Mouse (Mus musculus) cerebellum, adult 11-12 months (tissue): ENCODE results near the gene Tars2.

Experiments used
- DNase-seq: peaks from one replicate; pipeline ENCODE4 v3.0.0; 2022

Gene Tars2

DNA sequence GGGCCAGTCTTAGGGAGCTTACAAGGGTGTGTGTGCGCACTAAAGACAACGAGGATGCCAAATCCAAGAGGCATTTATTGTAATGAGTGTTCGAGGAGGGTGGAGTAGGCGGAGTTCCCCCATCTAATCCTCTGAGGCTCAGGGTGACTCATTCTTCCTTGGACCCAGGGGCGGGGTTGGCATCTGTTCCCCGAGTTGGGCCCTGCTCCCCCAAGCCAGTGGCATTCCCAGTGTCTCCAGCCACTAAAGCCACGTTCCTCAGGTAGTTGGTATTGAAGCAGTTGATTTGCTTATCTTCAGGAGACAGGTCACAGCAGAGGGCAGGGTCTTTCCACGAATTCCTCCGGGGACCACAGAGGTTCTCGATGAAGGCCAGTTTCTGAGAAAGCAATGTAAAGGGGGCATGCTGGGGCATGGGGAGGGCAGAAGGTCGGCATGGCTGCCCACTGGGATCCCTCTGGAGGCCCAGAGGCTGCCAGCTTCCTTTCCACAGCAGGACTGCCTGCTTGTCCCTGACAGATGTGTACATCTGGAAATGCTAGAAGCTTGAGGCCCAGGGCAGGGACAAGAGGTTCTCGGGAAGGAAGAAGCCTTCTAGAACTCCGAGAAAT lies 25.8 kb downstream of the Tars2 start:
- no peak for DNase-seq

DNA sequence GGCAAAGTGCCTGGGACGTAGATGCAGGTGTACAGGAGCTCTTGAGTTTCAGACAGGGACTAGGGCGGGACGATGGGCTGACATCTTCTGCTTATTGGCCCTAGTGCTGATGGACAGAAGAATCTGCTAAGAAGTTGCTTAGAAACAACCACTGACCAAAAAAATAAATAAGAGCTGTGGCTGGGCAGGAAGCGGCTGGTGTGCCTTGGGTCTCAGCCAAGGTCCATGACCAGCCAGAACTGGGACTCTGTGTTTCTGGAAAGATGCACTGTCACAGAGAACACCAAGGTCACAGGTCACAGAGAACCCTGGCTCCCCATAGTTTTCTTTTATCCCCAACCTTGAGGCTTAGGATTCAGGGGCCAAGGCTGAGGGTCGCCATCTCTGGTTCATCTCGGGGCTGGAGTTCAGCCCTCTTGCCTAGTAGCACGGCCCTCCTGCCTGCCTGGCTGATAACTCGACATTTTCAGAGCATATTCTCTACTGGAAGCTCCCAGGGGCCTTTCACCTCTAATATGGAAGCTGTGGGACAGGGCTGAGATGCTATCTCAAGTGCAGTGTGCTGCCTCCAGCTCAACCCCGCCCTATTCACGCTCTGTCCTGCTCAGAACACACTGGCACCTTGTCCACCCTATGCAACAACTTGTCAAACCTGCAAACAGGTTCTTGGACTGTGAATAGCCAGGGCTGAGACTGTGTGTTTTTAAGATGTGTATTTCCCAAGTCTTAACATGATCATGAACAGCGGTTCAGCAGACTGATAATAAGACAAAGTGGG lies 27.1 kb downstream of the Tars2 start:
- no peak for DNase-seq

DNA sequence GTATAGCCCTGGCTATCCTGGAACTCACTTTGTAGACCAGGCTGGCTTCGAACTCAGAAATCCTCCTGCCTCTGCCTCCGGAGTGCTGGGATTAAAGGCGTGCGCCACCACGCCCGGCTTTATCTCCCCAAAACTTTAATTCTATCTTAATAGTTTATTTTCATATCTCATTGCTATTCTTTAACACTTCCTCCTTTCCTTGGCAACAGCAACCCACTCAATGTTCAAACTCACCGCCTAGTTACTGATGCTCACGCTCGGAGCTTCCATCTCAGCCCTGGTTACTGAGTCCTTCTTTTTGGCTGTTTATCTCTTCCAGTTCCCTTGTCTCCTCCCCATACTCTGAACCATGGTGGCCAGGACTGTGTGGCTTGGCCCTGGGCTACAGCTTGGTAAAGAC lies 27.7 kb downstream of the Tars2 start:
- no peak for DNase-seq

DNA sequence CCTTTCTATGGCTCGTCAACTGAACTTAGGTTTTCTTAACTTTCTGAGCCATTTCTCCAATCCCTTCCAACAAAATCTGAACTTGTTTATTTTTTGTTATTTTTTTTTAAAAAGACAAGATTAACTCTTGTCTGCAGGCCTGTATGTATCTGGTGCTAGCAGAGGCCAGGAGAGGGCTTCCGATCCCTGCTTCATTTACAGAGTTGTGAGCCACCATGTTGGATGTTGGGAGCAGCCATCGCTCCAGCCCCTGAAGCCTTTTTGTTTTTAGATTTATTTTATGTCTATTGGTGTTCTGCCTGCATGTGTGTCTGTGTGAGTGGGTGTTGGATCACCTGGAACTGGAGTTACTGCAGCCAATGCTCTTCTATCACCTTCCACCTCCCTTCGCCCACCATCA lies 28.2 kb downstream of the Tars2 start:
- no peak for DNase-seq

DNA sequence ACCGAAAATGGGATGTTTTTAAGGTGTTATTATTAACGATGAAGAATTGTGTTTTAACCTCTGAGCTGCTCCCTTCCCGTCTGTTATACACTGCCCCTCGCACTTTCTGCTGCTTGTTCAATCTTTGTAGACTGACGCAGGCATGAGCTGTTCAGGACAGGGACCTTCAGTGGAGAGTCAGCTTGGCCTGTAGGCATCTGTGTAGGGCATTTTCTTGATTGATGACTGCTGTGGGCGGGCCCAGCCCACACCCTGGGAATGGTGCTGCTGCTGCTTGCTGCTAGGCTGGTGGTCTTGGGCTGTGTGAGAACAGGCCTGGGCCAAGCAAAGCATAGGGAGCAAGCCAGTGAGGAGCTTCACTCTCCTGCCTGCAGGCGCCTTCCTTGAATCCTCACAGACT lies 29.6 kb downstream of the Tars2 start:
- no peak for DNase-seq

DNA sequence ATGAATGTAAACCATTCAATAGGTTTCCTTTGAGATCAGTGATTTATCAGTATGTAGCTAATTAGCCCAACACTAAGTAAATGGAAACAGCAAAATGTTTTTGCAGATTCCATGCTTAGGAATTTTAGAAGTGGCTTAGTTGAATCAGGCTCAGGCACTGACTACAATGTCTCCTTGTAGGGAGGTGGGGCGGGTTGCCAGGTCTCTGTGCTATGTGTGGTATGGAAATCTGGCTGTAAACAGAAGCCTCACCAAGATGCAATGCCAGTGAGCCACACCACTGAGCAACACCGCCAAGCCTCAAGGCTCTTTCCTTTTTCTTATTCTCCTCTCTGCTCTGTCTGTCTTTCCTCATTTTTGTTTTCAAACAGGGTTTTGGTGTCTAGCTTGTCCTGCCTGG lies 31.1 kb downstream of the Tars2 start:
- no peak for DNase-seq

DNA sequence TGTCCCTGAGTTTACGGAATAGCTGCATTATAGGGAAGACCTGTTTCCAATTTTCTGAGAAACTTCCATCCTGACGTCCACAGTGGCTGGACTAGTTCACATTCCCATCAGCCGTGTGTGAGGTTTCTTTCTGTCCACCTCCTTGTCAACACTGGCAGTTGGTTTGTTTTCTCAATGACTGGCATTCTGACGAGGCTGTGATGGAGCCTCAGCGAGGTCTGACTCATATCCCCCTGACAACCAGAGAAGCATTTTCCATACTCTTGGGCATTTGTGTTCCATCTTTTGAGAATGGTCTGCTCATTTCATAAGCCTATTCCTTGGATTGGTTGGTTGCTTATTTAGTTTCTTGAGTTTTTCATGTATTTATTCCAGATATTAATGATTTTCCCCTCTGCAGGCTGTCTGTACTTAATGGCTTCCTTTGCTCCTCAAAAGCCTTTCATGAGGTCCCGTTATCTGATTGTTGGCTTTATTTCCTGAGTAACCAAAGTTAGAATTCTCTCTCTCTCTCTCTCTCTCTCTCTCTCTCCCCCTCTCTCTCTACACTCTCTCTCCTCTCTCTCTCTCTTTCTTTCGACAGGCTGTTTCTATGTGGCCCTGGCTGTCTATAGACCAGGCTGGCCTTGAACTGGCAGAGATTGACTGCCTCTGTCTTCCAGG lies 33.2 kb downstream of the Tars2 start:
- DNase-seq: no peak

DNA sequence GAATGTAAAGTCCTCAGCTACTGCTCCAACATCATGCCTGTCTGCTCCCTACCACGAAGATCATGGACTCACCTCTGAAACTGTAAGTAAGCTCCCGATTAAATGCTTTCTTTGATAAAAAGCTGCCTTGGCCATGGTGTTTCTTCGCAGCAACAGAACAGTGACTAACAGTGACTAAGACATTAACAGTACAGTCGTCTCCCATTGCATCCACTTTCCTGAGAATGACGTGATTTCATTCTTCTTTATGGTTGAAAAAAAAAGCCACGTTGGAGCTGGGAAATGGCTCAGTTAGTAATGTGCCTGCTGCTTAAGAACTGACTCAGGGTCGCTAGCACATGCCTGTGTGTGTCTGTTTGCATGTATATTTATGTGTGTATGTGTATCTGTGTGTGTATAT lies 34.1 kb downstream of the Tars2 start:
- no peak for DNase-seq

DNA sequence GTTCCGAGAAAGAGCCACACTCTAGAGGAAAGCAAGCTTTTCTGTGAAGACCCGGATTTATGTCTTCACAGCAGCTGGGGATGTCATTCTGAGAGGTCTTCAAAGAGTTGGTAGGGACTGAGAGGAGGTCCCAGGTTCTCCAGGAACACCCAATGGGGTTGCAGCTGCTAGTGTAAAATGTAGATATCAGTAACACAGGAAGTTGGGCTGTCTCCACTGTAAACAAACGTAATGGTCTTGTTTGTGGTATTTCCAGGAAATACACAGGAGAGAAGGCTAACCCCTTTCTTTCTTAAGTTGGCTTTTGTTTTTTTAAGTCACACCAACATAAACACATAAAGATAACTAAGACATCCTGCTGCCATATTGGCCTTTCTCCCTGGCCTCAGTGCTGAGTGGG lies 37.6 kb downstream of the Tars2 start:
- DNase-seq: no peak

DNA sequence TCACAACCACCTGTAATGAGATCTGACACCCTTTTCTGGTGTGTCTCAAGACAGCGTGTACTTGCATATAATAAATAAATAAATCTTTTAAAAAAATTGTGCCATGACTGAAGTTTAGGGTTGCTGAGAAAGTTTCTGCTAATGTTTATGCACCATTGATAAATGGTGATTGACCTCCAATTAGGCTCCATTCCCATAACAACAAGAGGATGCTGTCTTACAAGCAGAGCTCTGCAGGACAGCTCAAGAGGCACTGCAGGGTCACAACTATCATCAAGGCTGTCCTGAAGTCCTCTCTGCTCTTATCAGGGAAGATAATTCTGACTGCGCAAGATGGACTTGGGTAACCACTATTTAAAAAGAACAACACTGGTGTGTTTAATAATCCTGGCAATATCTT lies 41.9 kb downstream of the Tars2 start:
- DNase-seq: no peak

DNA sequence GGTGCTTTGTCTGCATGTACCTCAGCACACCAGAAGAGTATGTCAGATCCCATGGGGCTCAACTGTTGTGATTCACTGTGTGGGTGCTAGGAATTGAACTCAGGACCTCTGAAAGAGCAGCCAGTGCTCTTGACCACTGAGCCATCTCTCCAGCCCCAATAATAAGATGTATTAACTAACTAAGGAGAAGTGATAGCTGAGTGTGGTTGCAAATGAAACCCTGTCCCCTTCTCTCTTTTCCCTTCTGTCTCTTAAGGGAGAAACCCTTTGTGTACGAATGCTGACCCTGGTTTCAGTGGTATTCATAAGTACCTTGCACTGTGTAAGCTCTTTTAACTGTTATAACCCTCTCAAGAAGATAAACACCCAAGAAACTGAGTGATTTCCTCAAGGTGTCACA lies 43.9 kb downstream of the Tars2 start:
- no peak for DNase-seq

DNA sequence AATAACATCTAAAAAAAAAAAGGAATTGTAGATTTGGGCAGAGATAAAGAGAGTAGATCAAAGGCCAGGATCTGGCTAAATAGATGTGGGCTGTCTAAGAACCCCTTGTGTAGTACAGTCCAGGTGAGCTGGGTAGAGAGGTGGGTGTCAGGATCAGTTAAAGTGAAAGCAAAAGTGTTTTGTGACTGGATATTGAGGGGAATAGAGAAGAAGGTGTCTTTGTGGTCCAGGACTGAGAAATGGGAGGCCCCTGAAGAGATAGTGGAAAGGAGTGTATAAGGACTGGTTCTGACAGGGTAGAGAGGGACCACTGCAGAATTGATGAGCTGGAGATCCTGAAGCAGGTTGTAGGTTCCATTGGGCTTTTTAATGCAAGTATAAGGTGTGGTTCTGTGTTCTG lies 50.0 kb downstream of the Tars2 start:
- no peak for DNase-seq

DNA sequence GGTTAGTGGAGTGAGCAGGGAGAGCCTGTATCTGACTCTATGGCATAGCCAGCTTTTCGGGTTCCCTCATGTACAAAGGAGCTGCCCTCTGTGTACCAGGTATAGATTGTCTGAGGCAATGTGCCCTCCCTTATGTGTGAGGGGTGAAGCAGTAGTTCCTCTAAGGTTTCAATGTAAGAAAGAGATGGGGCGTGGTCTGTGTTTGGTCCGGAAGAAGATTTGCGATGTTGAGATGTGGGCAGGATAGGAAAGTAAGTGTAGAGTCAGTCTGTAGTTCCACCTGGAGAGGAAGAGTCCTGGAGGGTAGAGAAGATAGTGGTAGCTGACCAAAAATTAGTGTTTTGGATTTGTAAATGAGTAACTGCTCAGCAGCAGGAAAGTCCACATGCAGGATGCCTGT lies 51.0 kb downstream of the Tars2 start:
- no peak for DNase-seq

DNA sequence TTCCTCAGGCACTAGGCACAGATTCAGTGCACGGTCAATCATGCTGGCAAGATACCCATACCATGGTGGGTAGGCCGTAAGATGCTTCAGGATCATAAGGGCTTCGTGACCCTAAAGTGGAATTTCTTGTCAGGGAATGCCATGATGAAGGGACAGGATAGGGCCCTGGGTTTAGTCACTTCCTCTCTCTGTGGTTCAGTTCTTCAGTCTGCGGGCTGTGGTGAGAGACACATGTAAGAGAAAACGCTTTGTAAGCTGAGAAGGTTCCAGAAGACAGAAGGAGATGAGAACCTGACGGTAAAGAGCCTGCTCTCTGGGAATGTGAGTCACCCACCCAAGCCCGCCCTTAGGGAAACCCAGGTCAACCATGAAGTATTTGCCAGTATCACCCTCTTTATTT lies 52.5 kb downstream of the Tars2 start:
- DNase-seq: no peak

DNA sequence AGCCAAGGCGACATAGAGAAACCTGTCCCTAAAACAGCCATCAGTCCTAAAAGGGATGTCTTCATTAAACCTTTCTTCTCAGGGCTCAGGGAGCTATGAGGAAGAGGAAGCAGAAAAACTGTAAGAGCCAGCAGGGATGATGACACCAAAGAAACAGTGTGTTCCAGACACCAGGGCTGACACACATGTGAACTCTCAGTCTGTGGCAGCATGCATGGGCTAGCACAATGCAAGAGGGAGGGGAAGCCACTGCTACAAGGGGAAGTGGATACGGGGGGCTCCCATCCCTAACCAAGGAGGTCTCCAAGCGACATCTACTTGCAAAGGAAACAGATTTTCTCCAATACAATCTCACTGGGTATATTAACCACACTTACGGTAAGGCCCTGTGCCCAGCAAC lies 53.7 kb downstream of the Tars2 start:
- DNase-seq: no peak

DNA sequence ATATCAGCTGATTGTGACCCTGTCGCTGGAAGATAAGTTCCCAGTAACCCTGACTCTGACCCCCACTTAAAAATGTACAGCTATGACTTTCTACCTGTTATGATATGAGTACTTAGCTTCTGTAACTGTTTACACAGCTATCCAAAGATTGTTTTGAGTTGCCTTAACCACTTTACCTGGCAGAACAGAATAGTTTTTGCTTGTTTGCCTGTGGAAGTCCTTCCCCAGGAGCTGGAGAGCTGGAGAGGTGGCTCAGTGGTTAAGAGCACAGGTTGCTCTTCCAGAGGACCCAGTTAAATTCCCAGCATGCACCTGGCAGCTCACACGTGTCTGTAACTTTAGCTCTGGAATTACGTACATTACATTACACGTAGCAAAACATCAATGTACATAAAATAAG lies 55.4 kb downstream of the Tars2 start:
- no peak for DNase-seq

DNA sequence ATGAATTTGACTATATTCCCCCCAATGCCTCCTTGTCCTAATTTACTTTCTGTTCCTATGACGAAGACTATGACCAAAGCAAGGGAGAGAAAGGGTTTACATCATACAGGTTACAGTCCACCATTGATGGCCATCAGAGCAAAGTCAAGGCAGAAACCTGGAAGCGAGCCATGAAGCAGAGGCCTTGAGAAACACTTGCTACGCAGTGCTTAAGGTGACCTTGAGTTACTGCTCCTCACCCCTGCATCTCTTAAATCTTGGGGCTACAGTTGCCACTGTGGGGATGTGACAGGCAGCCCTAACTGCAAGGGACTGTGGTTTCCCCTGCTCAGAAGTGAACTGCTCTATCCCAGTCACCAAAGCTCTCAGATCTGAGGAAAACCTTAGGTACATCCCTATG lies 56.7 kb downstream of the Tars2 start:
- DNase-seq: no peak

DNA sequence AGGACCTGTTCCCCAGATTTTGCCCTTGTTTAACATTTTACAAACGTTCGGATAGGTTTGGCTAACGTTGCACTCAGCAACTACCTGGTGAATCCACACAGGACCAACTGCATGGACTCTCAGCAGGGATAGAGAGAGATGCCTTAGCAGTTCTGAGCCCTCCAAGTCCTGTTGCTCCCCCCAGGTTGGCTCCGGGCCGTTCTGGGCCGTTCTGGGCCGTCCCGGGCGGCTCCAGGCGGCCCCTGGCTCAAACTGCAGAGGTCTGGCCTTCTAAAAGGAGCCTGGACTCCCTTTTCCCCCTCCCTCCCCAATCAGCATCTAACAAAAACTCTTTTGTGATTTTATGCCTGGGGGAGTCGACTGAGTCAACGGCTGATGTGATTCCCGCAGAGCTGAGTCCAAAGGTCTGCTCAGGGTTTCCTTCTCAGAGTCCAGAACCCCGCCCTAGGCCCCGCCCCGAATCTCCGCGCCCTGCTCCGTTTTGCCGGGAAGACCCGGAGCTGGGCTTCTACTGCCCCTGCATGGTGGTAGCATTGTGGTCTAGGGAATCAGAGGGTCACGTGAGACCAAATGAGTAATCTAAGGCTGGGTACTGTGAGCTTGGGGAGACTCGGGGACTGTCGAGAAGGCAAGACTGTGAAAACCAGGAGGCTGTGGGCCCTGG lies 58.0 kb downstream of the Tars2 start:
- DNase-seq: peak; percentile 57

DNA sequence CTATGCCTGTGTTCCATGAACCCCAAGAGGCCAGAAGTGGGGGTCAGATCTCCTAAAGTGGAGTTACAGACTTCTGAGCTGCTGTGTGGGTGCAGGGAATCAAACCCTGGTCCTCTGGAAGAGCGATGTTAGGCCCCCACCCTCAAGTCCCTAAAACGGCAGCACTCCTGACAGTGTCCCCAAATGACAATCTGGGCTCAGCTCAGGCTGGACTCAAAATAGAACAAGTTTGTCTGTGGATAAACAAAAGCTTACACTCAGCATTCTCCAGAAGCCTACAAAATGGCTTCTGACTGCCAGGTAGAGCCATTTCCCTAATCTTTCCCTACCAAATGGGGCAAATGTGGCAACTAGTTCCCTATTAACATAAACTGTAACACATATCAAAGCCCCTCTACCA lies 58.9 kb downstream of the Tars2 start:
- DNase-seq: no peak

DNA sequence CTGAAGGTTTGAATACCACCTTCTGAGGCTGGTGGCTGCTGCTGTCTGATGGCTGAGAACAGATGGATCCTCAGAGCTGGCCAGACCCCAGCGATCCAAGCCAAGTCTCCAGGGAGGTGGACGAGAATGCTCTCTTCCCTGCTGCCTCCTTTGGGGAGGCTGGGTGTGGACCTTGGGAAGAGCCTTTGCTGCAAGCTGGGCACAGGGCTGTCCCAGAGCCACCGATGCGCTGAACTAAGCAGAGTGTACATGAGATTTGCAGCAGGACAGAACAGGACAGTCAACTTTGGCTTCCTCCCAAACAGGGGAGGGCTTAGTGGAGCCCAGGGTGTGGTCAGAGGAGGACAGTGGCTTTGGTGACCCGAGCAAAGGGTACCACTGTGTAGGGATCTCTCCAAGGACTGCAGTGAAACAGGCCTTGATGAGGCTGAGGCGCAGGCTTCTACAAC lies 59.7 kb downstream of the Tars2 start:
- peak; percentile 77 for DNase-seq

DNA sequence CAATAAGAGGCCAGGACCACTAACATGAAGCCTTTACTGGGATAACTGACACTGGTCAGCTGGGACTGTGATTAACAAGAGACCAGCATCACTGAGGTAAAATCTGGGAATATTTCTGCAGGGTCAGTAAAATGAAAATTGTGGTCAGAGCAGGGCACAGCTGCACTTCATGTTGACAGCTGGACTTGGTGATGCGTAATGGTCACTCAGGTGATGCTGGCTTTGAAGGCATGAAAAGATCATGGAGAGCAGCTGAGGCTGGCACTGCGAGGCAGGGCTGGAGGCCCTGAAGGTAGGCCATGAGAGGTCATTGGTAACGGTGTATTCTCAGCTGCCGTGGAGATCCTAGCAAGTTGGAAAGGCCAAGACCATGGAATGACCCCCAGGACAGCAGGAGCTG lies 61.7 kb downstream of the Tars2 start:
- DNase-seq: no peak

DNA sequence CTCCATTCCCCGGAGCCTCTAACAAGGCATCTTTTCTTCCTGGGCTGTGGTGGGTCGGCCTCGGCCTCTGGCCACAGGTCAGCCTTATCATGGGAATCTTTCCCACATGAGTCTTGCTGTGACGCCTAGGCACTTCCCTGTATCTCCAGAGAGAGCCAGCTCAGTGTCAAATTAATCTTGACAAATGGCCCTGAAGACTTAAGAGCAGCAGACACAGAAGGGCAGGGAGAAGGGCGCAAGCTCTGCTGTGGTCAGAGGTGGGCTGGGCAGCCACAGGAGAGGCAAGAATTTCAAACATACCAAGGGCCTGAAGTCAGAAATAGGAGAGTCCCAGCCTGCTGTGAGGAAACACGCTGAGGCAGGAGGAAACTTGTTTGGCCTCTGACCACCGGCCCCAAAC lies 63.6 kb downstream of the Tars2 start:
- DNase-seq: no peak

DNA sequence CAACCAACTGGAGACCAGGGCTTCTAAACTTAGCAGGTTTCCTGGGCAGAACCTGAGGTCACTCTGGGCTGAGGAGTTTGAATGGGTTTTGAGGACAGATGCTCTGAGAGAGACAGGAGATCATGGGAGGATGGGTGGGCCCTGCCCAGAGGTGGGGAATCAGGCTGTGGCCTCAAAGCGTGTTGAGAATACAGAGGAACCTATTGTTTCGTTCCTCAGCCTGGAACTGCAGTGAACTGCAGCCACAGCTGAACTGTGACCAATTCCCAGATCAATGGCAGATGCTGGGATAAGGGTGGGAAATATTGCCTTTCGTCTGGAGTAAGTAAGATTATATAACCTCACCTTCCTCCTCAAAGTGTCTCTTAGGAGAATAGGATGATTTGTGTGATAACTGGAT lies 64.2 kb downstream of the Tars2 start:
- no peak for DNase-seq
